Mouse (Mus musculus): ENCODE measurements around the gene Trim56.
"Not testable (repeated sequence)": the region's sequence is repeated elsewhere in the genome, so short reads cannot be mapped to it uniquely, and the experiment has no call there.

The Trim56 gene

DNA sequence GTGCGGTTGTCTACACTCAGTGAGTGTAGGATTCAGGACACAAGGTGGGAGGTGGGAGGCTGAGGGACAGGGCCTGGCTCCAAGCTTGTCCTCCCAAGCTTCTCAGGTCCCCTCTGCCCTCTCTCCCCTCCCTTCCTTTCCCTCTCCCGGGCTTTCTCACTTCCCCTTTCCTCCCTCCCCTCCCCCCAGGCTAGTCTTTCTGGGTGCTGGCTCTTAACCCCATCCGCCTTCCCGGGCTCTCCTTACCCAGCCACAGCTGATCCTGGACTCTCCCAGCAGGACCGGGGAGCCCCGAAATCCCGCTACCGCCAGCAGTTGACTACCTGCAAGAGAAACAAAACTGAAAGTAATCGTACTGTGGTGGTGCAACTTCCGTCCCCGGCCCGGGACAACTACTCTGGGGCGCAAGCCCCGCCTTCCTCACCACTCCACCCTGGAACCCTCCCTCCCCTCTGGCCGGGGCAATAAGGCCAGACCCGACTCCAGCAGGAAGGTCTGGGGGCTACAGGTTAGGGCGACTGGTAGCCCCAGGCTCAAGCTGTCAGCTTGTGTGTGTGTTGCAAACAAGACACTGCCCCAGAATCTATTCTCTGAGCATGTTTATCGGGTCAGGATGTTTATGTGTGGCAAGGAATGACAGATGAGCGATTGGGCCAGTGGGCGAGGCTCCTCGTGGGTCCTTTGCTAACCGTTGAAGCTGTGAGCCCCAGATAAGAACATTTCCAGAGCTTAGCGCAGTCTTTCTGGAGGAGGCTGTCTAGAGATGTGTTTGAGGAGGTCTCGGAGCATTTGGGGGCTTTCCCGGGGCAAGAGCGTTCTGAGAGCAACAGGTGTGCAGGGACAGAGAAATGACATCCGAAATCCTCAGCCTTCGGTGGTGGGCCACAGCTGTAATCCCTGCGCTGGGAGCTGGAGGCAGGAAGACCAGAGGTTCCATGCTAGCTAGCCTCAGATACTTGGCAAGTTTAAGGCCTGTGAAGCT, at the start of gene Trim56:
TSS of gene Trim56 (minus strand) at position 344 of the 982 bp plus-strand sequence.
- no peak for DNase-seq

DNA sequence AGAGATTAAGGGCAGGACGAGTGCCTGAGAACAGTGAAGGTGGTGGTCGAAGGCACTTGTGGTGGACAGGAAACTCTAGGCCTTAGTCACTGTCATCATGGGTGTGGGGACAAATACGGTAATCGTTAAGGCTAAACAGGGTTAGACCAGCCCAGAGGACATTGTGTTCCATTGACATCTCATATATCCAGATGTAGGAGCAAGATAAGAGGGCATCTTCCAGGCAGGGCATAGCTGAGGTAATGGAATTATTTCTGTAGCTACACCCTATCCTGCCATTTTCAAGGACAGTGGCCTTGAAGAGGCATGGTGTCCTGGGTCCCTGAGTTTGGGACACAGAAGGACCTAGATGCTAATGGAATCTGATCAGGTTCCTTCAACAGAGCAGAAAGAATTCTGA, 45.8 kb upstream of the Trim56 start:
- DNase-seq, result no peak

DNA sequence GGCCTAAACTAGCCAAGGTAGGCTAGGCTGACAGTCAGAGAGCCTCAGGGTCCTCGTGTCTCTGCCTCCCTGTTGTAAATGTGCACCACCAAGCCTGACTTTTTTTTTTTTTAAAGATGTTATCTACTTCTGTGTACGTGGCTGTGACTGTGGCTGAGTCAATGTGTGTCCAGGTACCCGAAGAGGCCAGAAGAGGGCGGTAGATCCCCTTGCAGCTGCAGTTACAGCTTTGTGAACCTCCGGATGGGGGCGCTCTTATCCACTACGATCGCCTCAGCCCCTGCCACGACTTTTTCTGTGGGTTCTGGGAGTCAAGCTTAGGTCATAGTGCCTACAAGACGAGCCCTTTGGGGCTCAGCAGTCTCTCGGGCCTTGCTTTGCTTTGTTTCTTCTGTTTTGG, 43.5 kb upstream of the Trim56 start:
- DNase-seq, result no peak

DNA sequence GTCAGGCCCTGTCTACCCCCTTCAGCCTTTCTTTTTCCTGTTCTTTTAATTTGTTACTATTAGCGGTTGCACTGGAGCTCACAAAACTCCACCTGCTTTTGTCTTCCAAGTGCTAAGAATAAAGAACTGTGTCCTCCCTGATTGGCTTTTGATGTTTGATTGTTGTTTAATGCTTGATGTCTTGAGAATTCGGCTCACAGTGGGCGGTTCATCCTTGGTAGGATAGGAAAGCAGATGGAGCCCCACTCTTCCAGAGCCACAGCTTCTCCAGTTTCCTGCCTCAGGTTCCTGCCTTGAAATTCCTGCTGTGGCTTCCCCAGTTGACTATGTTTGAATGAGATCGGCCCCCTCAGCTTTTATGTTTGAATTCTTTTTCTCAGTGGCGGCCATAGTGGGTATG, 37.3 kb upstream of the Trim56 start:
- no peak for DNase-seq

DNA sequence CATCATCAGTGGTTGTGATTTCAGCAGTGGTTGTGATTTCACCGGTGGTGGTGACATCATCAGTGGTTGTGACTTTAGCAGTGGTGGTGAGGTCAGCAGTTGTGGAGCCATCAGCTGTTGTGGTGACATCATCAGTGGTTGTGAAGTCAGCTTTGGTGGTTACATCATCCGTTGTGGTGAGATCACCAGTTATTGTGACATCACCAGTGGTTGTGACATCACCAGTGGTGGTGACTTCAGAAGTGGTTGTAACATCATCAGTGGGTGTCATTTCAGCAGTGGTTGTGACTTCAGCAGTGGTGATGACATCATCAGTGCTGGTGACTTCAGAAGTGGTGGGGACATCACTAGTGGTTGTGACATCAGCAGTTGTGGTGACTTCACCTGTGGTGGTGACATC, 36.6 kb upstream of the Trim56 start:
- DNase-seq, result no peak

GRCm38 (mm10) chr5:137149272-137149882, 33.4 kb upstream of the Trim56 start, which contains the start of gene Muc3:
Muc3 (minus strand) TSS chr5:137149322.
- not testable (repeated sequence) for DNase-seq

- DNase-seq, result no peak
These were observed 24.8 kb upstream of the Trim56 start for GRCm38 (mm10) chr5:137140836-137141235.

GRCm38 (mm10) chr5:137138977-137139376, 23.0 kb upstream of the Trim56 start:
- DNase-seq, result no peak

DNA sequence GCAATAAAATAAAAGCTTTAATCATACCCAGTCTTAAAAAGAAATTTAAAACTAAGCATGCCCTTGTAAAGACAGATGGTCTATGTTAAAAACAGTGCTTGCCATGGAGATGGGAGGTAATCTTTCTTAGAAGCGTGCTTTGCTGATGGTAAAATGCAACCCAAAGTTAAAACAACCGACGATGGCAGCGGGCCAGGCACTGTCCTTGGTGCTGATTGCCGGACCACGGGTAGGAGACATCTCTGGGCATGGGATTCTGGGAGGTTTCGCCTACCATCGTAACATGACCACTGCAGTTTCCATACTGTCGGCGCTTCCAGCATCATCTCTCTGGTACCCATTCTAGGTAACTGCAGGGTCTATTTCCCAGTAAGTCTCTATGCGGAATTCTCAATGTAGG, 18.9 kb upstream of the Trim56 start:
- DNase-seq, result no peak

- DNase-seq, result peak; percentile 71
These were observed 15.5 kb upstream of the Trim56 start for GRCm38 (mm10) chr5:137131490-137131889.

GRCm38 (mm10) chr5:137129281-137129680, 13.3 kb upstream of the Trim56 start:
- no peak for DNase-seq

GRCm38 (mm10) chr5:137123516-137123915, 7.5 kb upstream of the Trim56 start:
- DNase-seq, result no peak

DNA sequence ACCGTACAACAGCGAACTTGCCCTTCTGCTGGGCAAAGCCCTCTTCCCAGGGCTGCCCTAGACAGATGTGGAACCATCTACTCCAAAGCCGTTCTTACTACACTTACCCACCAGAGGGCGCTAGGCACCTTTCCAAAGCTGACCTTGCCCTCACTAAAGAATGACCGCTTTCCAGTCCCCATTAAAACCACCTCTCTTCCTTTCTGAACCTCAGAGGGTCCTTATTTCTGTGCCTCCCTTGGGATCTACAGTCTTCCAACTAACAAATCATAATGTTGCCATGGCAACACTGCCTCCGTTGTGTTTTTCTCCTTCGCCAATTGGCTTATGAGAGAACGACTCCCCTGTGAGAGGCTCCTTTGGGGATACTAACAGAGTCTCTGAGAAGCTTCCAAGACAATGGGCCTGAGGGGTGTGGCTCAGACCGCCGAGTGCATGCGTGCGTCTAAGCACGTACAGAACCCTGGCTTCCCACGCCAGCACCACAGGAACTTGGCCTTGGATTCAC, 6.7 kb upstream of the Trim56 start:
- peak; percentile 63 for DNase-seq

GRCm38 (mm10) chr5:137121280-137121679, 5.3 kb upstream of the Trim56 start:
- no peak for DNase-seq

- no peak for DNase-seq
These were observed 2.9 kb upstream of the Trim56 start for GRCm38 (mm10) chr5:137118878-137119277.

DNA sequence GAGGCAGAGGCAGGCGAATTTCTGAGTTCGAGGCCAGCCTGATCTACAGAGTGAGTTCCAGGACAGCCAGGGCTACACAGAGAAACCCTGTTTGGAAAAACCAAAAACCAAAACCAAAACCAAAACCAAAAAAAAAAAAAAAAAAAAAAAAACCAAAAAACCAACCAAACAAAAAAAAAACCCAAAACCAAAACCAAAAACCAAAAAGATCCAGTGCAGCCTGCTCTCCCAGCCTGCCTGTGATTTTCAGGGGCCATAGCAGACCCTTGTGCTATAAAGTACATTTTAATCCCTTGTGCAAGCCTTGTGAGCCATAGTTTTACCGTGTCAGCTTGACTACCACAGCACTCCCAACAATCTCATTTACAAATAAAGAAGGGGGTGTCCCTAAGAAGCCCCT, 2.0 kb upstream of the Trim56 start:
- not testable (repeated sequence) for DNase-seq

DNA sequence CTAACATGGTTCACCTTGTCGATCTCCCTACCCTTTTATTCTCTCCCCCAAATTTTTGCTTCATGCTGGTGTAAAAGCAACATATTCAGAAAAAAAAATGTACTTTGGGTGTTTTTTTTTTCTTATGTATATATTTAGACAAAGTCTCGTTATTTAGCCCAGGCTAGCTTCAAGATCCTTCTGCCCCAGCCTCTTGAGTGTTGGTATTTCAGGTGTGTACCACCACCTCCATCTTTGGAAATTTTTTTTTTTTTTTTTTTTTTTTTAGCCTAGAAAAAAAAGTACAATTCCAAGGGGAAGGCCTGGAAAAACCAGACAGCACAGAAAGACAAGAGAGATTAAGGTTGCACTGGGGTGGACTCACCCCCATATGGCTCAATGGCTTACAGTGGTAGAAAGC, 978 bp upstream of the Trim56 start:
- DNase-seq, result no peak

GRCm38 (mm10) chr5:137114891-137115561, 983 bp downstream of the Trim56 start:
- DNase-seq, result no peak

- no peak for DNase-seq
These were observed 4.2 kb downstream of the Trim56 start for GRCm38 (mm10) chr5:137111542-137112408.

- DNase-seq, result no peak
These were observed 5.1 kb downstream of the Trim56 start for GRCm38 (mm10) chr5:137110863-137111262.

DNA sequence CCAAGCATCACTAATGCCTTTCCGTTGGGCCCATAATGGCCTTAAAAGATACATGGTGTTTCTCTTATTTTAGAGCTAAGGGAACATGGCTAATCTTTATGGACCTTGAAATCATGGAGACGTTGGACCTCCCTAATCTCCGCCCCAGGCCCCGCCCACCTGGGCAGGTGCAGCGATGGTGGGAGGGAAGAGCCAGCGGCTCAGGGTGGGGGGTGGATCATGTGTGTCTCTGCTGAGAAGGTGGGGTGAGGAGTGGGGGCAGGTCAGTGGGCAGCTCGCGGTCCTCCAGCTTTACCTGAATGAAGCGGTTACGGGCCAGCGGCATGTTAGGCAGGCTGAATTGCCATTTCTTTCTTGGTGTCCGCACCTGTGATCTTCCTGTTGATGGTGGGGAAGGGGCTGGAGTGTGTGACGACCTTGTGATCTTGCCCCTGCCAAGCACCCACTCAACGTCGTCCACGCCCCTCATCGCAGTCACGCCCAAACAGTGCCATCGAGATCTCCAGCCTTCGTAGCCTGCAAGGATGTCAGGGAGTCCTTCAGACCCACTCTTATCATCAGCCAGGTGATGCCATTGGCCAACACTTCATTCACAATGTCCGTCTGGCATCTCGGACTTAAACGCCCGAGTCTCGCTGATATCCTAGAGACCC, 5.9 kb downstream of the Trim56 start:
- DNase-seq, result no peak

DNA sequence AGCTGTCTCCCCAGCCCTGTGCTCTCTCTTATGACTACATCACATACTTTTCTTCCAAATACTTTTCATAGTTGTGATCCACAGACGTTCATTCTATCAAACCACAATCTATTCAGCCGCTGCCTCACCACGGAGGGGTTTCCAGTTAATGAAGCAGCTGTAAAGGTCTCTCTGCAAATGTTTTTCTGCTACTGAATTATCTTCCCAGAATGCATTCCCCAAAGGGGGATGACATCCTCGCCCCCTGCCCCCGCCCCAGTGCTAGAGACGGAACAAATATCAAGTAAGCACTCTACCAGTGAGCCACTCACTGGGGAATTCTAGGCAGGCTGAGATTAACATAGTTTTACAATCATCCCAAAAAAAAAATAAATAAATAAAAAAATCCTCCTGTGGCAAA, 7.9 kb downstream of the Trim56 start:
- no peak for DNase-seq

Data from cerebellum, adult 9-10 months (tissue).